Mouse (Mus musculus): ENCODE measurements around the gene Obsl1. TPM values are rescaled to one million over a fixed set of nuclear protein-coding genes. Genes with fewer than 3 reads are reported as not detected.

The Obsl1 gene
- polyA plus RNA-seq, 1 experiment from 2014 or later = 104 TPM

DNA sequence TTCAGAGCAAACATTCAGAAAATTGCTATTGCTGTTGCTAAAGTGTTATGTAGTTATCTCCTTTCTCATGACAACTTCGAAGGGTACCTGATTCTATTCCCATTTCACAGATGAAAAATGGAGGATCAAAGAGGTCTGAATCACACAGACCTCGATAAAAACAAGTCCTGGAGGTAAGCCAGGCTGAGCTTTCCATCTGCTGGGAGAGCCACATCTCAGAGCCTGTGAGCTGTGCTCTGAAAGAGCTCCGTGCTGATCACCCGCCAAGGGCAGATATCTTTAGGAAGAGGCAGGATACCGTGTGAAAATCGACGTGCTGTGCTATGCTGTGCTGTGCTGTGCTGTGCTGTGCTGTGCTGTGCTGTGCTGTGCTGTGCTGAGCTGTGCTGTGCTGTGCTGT, 46.0 kb downstream of the Obsl1 start:
- Histone ChIP-seq H3K36me3 (no peaks in the 10 kb centered on the region), H3K27me3 (peaks cover 43% of the 10 kb centered on the region), H3K27ac (replicated peaks) (no peak overlapping the region), H3K4me2 (replicated peaks) (no peak overlapping the region), H3K9me3 (replicated peaks) (no peaks in the 10 kb centered on the region), H3K4me1 (peaks cover 25% of the 10 kb centered on the region), H3K9ac (no peak overlapping the region), H3K4me3 (replicated peaks) (no peak overlapping the region)
- ATAC-seq (ENCODE audit: insufficient number of reproducible peaks, low FRiP score, low TSS enrichment, low read depth) = no peak
- 70% methylated on average over 7 of the region's 7 CpGs for WGBS

- H3K4me3 ChIP-seq (replicated peaks) = peak overlapping the region; percentile 35
- peaks cover 34% of the 10 kb centered on the region for H3K4me1 ChIP-seq
- H3K9ac ChIP-seq = no peak overlapping the region
- WGBS = 17% methylated on average over 23 of the region's 23 CpGs
- H3K27ac ChIP-seq (replicated peaks) = 0 out of 2 replicates have a peak overlapping the region, but pooled peaks have one; percentile 39
- H3K4me2 ChIP-seq (replicated peaks) = peak overlapping the region; percentile 55
- no peak for ATAC-seq (ENCODE audit: insufficient number of reproducible peaks, low FRiP score, low TSS enrichment, low read depth)
- no peaks in the 10 kb centered on the region for H3K9me3 ChIP-seq (replicated peaks)
- H3K36me3 ChIP-seq = no peaks in the 10 kb centered on the region
- peaks cover 48% of the 10 kb centered on the region for H3K27me3 ChIP-seq
Observed at GRCm38 (mm10) chr1:75458789-75459684, 47.2 kb downstream of the Obsl1 start.

- no peaks in the 10 kb centered on the region for H3K9me3 ChIP-seq (replicated peaks)
- H3K36me3 ChIP-seq = no peaks in the 10 kb centered on the region
- ATAC-seq (ENCODE audit: insufficient number of reproducible peaks, low FRiP score, low TSS enrichment, low read depth) = no peak; the same call in 1 of the 2 replicates
- peaks cover 48% of the 10 kb centered on the region for H3K27me3 ChIP-seq
- 4% methylated on average over 42 of the region's 42 CpGs for WGBS
- peaks cover 34% of the 10 kb centered on the region for H3K4me1 ChIP-seq
- peak overlapping the region; percentile 35 for H3K4me3 ChIP-seq (replicated peaks)
- 0 out of 2 replicates have a peak overlapping the region, but pooled peaks have one; percentile 39 for H3K27ac ChIP-seq (replicated peaks)
- no peak overlapping the region for H3K9ac ChIP-seq
- H3K4me2 ChIP-seq (replicated peaks) = peak overlapping the region; percentile 55
Observed at GRCm38 (mm10) chr1:75458025-75458788, 48.0 kb downstream of the Obsl1 start.

GRCm38 (mm10) chr1:75457710-75458024, 48.6 kb downstream of the Obsl1 start:
- no peaks in the 10 kb centered on the region for H3K9me3 ChIP-seq (replicated peaks)
- H3K4me2 ChIP-seq (replicated peaks) = peak overlapping the region; percentile 55
- no peak for ATAC-seq (ENCODE audit: insufficient number of reproducible peaks, low FRiP score, low TSS enrichment, low read depth)
- no peak overlapping the region for H3K4me3 ChIP-seq (replicated peaks)
- peaks cover 53% of the 10 kb centered on the region for H3K27me3 ChIP-seq
- H3K4me1 ChIP-seq = peaks cover 34% of the 10 kb centered on the region
- no peak overlapping the region for H3K9ac ChIP-seq
- H3K36me3 ChIP-seq = no peaks in the 10 kb centered on the region
- 3% methylated on average over 8 of the region's 10 CpGs for WGBS
- H3K27ac ChIP-seq (replicated peaks) = no peak overlapping the region

DNA sequence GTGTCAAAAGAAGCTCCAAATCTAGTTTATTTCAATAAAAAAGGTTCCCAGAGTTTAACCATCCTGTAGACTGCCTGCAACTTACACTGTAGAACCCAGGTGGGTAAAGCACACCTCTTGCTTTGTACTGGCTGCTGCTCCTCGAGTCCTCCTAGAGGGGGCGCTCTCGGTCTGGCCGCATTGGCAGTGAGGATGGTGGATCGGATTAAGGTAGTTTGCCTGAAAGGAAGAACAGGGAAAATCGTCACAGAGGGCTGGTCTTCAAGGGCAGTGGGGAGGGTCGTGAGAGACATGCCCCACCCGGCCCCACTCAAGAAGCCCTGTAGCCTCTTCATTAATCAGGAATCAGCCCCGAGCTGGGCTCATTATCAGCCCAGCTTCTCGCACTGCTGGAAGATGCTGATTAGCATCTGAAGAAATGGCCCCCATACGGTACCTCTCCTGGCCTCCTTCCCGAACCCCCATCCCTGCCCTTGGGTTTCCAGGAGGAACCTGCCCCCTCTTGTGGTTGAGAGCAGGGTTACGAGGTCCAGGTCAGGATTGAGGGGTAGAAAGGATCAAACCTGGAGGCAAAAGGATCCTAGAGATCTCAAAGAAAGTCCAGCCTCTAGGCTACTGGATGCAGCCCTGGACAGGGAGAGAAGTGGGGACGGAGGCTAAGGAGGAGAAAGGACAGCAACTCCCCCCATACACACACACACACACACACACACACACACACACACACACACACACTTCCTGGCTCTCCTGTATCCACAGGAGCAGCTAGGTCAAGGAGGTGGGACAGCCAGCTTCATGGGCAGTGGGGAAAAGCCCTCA, 49.3 kb downstream of the Obsl1 start:
- Histone ChIP-seq H3K4me1 (peaks cover 34% of the 10 kb centered on the region), H3K36me3 (no peaks in the 10 kb centered on the region), H3K4me2 (replicated peaks) (no peak overlapping the region), H3K27me3 (peaks cover 61% of the 10 kb centered on the region), H3K4me3 (replicated peaks) (no peak overlapping the region), H3K9me3 (replicated peaks) (no peaks in the 10 kb centered on the region), H3K27ac (replicated peaks) (no peak overlapping the region), H3K9ac (no peak overlapping the region)
- WGBS = 13% methylated on average over 14 of the region's 14 CpGs
- ATAC-seq (ENCODE audit: insufficient number of reproducible peaks, low FRiP score, low TSS enrichment, low read depth) = no peak

DNA sequence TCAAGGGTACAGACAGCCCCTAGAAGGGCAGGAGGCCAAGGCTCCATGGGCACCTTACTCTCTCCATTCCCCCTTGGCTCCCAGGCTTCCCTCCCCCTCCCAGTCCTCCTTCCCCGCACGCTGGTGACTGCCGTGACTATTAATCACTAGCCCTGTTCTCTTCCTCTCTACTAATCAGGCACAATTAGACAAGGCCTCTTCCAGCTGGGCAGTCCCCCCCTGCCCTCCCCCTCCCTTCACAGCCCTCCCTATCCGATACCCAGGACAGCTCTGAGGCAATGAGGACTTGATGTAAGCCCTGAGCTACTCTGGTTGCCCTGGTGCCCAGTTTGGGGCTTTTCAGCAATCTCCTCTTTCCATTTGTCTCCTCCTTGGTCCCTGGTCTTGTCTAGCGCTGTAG, 50.3 kb downstream of the Obsl1 start:
- 37% methylated on average over 5 of the region's 5 CpGs for WGBS
- no peaks in the 10 kb centered on the region for H3K9me3 ChIP-seq (replicated peaks)
- no peak overlapping the region for H3K9ac ChIP-seq
- H3K27me3 ChIP-seq = peaks cover 71% of the 10 kb centered on the region
- no peak overlapping the region for H3K4me3 ChIP-seq (replicated peaks)
- no peak for ATAC-seq (ENCODE audit: insufficient number of reproducible peaks, low FRiP score, low TSS enrichment, low read depth)
- H3K4me1 ChIP-seq = peaks cover 37% of the 10 kb centered on the region
- no peak overlapping the region for H3K27ac ChIP-seq (replicated peaks)
- H3K36me3 ChIP-seq = no peaks in the 10 kb centered on the region
- no peak overlapping the region for H3K4me2 ChIP-seq (replicated peaks)

DNA sequence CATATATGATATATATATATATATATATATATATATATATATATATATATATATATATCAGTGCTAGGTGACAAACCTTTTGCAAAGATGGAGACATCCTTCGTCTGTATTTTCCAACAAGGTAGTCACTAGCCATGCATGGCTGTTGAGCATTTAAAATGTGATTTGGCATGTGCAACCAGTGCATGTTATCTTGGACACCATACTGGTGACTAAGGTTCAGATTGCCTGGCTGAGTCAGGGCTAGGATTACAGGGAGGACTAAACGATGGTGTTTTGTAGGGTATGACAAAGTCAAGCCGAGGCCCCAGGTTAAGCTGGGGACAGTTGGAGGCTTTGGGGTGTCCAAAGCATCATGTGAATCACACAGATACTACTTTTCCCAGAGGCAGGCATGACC, 50.8 kb downstream of the Obsl1 start:
- no peak overlapping the region for H3K9ac ChIP-seq
- peaks cover 43% of the 10 kb centered on the region for H3K4me1 ChIP-seq
- H3K4me3 ChIP-seq (replicated peaks) = no peak overlapping the region
- H3K27ac ChIP-seq (replicated peaks) = no peak overlapping the region
- H3K9me3 ChIP-seq (replicated peaks) = no peaks in the 10 kb centered on the region
- H3K27me3 ChIP-seq = peaks cover 76% of the 10 kb centered on the region
- H3K36me3 ChIP-seq = no peaks in the 10 kb centered on the region
- WGBS = 72% methylated on average over 3 of the region's 3 CpGs
- no peak overlapping the region for H3K4me2 ChIP-seq (replicated peaks)
- ATAC-seq (ENCODE audit: insufficient number of reproducible peaks, low FRiP score, low TSS enrichment, low read depth) = no peak

DNA sequence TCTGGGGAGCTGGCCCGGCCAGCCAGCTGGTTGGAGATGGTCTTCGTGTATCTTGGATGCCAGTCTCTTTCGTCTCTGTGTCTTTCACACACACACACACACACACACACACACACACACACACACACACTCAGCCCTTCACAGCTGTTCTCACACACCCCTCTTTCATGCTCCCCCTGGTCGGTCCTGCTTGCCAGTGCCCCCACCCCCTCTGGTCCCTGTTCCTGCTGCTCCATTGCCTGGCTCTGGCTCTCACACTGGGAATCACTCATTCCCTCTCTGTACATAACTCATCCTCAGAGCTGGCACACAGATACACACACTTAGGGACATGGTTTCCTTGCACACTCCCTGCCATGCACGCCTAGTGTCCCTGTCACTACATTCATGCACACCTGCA, 54.4 kb downstream of the Obsl1 start:
- no peaks in the 10 kb centered on the region for H3K36me3 ChIP-seq
- no peak overlapping the region for H3K9ac ChIP-seq
- 58% methylated on average over 5 of the region's 5 CpGs for WGBS
- no peak overlapping the region for H3K4me3 ChIP-seq (replicated peaks)
- no peaks in the 10 kb centered on the region for H3K9me3 ChIP-seq (replicated peaks)
- H3K27me3 ChIP-seq = peaks cover 88% of the 10 kb centered on the region
- no peak overlapping the region for H3K4me2 ChIP-seq (replicated peaks)
- H3K27ac ChIP-seq (replicated peaks) = no peak overlapping the region
- no peak for ATAC-seq (ENCODE audit: insufficient number of reproducible peaks, low FRiP score, low TSS enrichment, low read depth)
- peaks cover 52% of the 10 kb centered on the region for H3K4me1 ChIP-seq

GRCm38 (mm10) chr1:75450314-75451005, 55.8 kb downstream of the Obsl1 start, which contains the start of gene Asic4:
Gene Asic4, plus strand, starts transcription at chr1:75450436.
- no peak for ATAC-seq (ENCODE audit: insufficient number of reproducible peaks, low FRiP score, low TSS enrichment, low read depth)
- Histone ChIP-seq H3K27ac (replicated peaks) (no peak within 1 kb of the TSS), H3K4me1 (peaks cover 66% of the 10 kb centered on the region), H3K9me3 (replicated peaks) (no peaks in the 10 kb centered on the region), H3K36me3 (no peaks in the 10 kb centered on the region), H3K27me3 (peaks cover 88% of the 10 kb centered on the region), H3K9ac (0 out of 2 replicates have a peak within 1 kb of the TSS, but pooled peaks have one; percentile 9), H3K4me3 (replicated peaks) (peak within 1 kb of the TSS; percentile 31), H3K4me2 (replicated peaks) (peak within 1 kb of the TSS; percentile 47)
- 3% methylated on average over 35 of the region's 35 CpGs for WGBS

DNA sequence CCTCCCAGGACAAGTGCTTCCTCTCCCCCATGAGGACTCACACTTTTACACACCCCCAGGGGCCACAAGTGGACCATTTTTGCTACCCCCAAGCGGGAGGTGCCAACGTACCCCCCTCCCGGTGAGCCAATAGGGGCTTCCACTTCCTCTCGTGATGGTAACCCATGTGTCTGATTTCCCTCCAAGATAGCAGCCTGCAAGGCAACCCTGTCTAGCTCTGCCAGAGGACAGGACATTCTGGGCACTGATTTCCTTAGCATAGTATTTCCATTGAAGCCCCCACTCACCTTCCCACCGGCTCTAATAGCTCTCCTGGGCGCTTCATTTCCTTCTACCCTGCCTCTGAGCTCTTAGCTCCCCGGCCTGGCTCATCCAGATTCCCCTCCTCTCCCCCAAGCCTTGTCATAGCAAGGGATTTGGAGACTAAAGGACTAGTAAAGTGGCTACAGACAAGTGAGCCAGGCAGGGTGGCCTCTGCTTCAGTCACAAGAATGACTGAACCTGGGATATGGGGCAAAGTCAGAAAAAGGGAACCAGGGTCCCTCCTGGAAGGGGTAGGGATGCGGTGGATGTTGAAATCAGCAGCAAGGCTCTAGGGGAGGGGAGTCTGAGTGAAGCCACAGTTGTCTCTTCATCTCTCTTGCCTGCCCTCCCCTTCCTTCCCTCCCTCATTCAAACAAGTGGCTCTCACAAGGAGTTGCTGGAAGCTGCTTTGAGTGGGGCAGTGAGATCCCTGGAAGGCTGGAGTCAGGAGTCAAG, 56.7 kb downstream of the Obsl1 start:
- ATAC-seq (ENCODE audit: insufficient number of reproducible peaks, low FRiP score, low TSS enrichment, low read depth) = no peak
- H3K9ac ChIP-seq = no peak overlapping the region
- H3K4me1 ChIP-seq = peaks cover 70% of the 10 kb centered on the region
- peaks cover 87% of the 10 kb centered on the region for H3K27me3 ChIP-seq
- no peaks in the 10 kb centered on the region for H3K9me3 ChIP-seq (replicated peaks)
- WGBS = 7% methylated on average over 8 of the region's 8 CpGs
- no peak overlapping the region for H3K27ac ChIP-seq (replicated peaks)
- H3K4me3 ChIP-seq (replicated peaks) = 0 out of 2 replicates have a peak overlapping the region, but pooled peaks have one; percentile 31
- H3K4me2 ChIP-seq (replicated peaks) = peak overlapping the region; percentile 47; the same call in 1 of the 2 replicates
- no peaks in the 10 kb centered on the region for H3K36me3 ChIP-seq
